Mouse (Mus musculus) embryonic fibroblast, embryonic 13.5 days (primary cell): ENCODE data around the gene Clns1a.

ENCODE experiments used
- CTCF ChIP-seq: IDR thresholded peaks from 2 replicates; pipeline ENCODE4 v1.5.1; 2011; ENCODE audit warnings: mild to moderate bottlenecking, control low read depth, low read length, moderate library complexity, borderline replicate concordance; ENCODE audit not compliant: insufficient read depth
- POLR2A ChIP-seq: IDR thresholded peaks from 2 replicates; pipeline ENCODE4 v1.6.1; 2011; ENCODE audit warnings: low read depth, mild to moderate bottlenecking, control low read depth, low read length, moderate library complexity

- TF ChIP-seq CTCF (no peak), POLR2A (no peak)
Measured at GRCm38 (mm10) chr7:97726778-97727177, 30.3 kb downstream of the Clns1a start.
